Mouse (Mus musculus): ENCODE data around the gene Pelp1. TPM values are rescaled to one million over a fixed set of nuclear protein-coding genes. Genes with fewer than 3 reads are reported as not detected.

The Pelp1 gene
- polyA plus RNA-seq (2021; fragmentation: Nextera tagmentation) = 7.1 and 10.1 TPM in 2 replicates
- long read RNA-seq, experiment 1, partial matches to known transcripts = 2 of 3 reads
- long read RNA-seq, experiment 1, other reads (novel, unspliced or antisense) = 1 of 3 reads
- long read RNA-seq, experiment 2, transcript Pelp1-201 (17 exons, 3,435 nt) = major isoform, 8 of 12 reads
- long read RNA-seq, experiment 2, partial matches to known transcripts = 3 of 12 reads
- long read RNA-seq, experiment 2, other reads (novel, unspliced or antisense) = 1 of 12 reads

DNA sequence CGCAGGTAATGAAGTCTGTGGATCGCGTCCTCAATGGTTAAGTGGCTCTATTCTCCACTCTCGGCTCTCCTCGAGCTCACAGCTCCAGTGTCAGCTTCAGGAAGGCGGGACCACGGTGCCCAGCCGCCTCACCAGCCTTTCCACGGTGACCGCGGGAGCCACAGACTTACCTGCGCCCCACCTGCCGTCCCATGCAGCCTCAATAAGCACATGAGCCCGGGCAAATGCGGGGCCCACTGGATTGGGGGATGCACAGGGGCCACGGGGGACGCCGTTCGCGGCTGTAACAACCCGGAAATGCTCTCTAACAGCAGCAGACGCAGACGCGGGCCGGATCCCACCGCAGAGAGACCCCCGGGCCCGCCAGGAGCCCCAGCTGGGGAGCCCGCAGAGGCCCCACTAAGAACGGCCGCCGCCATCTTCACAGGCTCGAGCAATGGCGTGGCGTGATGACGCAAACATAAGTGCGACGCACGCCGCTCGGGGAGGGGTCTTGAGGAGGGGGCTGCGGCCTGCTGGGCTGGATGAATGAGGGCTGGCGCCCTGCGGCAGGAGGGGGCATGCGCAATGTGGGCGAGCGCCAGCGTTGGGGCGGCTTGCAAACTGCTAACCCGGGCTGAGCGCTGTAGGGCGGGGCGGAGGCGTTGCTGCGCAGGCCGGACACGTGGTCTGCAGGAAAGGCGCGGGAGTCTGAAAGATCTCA is at the start of gene Pelp1:
Gene Pelp1, minus strand, starts transcription at position 438 of the 703 bp plus-strand sequence.

DNA sequence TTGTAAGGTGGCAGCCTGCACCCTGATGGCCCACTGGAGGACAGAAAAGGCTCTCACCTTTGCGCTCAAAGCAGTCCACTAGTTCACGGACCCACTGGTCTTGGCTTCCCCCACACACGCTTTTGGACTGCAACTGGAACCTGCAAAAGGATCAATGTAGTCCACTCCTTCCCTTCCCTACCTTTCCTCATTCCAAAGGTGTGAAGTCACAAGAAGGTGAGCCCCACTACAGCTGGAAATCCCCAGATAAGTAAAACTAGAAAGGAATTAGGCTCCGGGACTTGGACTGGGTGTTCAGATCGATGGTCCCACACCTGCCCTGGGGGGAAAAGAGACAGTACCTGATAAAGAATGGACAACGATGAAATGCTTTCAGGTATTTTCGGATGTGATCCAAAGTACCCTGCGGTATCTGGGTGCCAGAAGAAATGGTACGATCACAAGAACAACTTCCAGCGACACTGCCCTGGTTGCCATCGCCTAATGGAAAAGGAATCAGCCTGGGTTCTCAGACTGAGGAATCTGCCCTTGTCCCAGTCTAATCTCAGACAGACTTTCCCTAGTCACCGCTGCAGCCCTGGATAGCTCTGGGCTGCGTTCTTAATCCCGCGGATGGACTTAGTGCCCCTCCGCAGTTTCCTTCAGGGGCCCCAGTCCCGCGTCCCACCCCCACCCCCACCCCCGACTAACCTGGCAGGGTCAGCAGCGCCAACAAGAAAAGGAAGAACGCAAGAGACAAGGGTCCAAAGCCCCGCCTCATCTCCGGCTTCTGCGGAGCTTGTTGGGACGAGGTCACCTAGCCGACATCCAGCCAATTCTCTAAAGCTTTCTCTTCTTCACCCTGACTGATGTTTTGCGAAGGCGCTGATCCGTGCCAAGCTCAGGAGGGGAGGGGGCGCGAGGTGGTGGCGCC is 49.1 kb upstream of the Pelp1 start, which contains the start of gene Zmynd15:
Gene Zmynd15, plus strand, starts transcription at position 746 of the 913 bp plus-strand sequence.

DNA sequence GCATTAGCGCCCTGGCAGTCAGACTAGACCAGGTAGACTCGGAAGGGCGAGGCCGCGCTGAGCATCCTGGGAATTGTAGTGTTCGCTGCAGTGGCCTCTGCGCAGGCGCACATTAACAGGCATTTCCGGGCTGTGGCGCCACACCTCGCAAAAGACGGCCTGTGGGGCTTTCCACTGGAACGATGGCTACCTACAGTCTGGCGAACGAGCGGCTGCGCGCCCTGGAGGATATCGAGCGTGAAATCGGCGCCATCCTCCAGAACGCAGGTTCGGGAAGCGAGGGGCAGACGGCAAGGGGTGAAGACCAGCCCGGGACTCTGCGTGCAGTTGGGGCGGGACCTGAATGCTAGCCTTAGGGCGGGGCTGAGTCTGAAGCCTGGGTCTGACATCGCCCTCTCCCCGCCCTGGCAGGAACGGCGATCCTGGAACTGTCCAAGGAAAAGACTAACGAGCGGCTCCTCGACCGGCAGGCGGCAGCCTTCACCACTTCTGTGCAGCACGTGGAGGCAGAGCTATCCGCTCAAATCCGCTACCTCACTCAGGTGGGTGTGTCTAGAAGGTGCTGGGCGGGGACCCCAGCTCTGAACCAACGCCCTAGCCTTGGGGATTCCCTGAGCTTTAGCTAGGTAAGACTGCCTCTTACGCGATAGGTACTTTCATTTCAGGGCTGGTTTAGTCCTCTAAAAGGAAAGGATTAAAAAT is 42.1 kb upstream of the Pelp1 start, which contains the start of gene Med11:
Gene Med11, plus strand, starts transcription at position 123 of the 702 bp plus-strand sequence.

GRCm38 (mm10) chr11:70432048-70432894 is 22.4 kb upstream of the Pelp1 start, which contains the start of gene Arrb2:
TSS of gene Arrb2 (plus strand) at chr11:70432635.

DNA sequence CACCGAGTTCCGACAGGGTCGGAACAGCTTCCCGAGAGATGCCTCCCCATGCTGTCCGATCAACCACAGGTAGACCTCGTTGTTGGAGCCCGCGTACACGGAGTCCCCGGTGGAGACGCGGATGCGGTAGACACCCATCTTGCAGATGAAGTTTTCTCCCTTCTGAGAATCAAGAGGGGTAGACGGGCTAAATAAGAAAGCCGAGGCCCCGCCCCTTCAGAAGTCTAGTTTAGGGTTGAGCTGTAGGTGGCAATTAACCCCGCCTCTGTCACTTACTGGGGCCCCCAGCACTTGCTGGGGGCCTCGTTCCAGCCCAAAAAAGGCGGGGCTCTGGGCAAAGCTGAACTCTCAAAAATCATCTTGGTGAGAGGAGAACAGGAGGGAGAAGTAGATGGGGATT is 58.0 kb downstream of the Pelp1 start, which contains the start of gene Alox15:
Gene Alox15, minus strand, starts transcription at position 164 of the 400 bp plus-strand sequence.

Small RNAs within 50 kb of the gene (microRNA-seq; reads per million reads assigned to microRNA genes)
- 6.7 reads per million, percentile 24 among the genes with 10 or more reads in this experiment for gene Mir7115

Other genes with a start within 250 kb of the Pelp1 start
- 4.8 and 6.3 TPM in 2 replicates for gene Slc16a11, start 197.3 kb downstream of the Pelp1 start, polyA plus RNA-seq (2021; fragmentation: Nextera tagmentation)
- 2.4 and 3.5 TPM in 2 replicates for gene Slc16a13, start 189.0 kb downstream of the Pelp1 start, polyA plus RNA-seq (2021; fragmentation: Nextera tagmentation)
- gene Bcl6b, start 180.2 kb downstream of the Pelp1 start, polyA plus RNA-seq (2021; fragmentation: Nextera tagmentation) = 0.25 and 0.31 TPM in 2 replicates
- gene 0610010K14Rik, start 172.1 kb downstream of the Pelp1 start, polyA plus RNA-seq (2021; fragmentation: Nextera tagmentation) = 75.4 and 84.9 TPM in 2 replicates
- gene Gm21988, start 170.2 kb downstream of the Pelp1 start, polyA plus RNA-seq (2021; fragmentation: Nextera tagmentation) = 16.6 and 17.2 TPM in 2 replicates
- gene Rnasek, start 170.2 kb downstream of the Pelp1 start, polyA plus RNA-seq (2021; fragmentation: Nextera tagmentation) = 921 and 941 TPM in 2 replicates
- 0.28 and 0.30 TPM in 2 replicates for gene Alox12, start 154.7 kb downstream of the Pelp1 start, polyA plus RNA-seq (2021; fragmentation: Nextera tagmentation)
- gene Alox12e, start 87.4 kb downstream of the Pelp1 start, polyA plus RNA-seq (2021; fragmentation: Nextera tagmentation) = 0.25 and 0.55 TPM in 2 replicates
- not detected in 2 replicates for gene Alox15, start 58.0 kb downstream of the Pelp1 start, polyA plus RNA-seq (2021; fragmentation: Nextera tagmentation)
- gene Arrb2, start 22.6 kb upstream of the Pelp1 start, polyA plus RNA-seq (2021; fragmentation: Nextera tagmentation) = 4.8 and 6.1 TPM in 2 replicates
- 19.1 and 19.8 TPM in 2 replicates for gene Med11, start 41.9 kb upstream of the Pelp1 start, polyA plus RNA-seq (2021; fragmentation: Nextera tagmentation)
- 0.06 and 0.13 TPM in 2 replicates for gene Zmynd15, start 49.4 kb upstream of the Pelp1 start, polyA plus RNA-seq (2021; fragmentation: Nextera tagmentation)
- 1.9 and 3.4 TPM in 2 replicates for gene Cxcl16, start 50.0 kb upstream of the Pelp1 start, polyA plus RNA-seq (2021; fragmentation: Nextera tagmentation)
- 0.62 and 0.80 TPM in 2 replicates for gene Tm4sf5, start 95.2 kb upstream of the Pelp1 start, polyA plus RNA-seq (2021; fragmentation: Nextera tagmentation)
- 0.30 and 0.39 TPM in 2 replicates for gene Vmo1, start 104.6 kb upstream of the Pelp1 start, polyA plus RNA-seq (2021; fragmentation: Nextera tagmentation)
- 0.11 TPM in 2 replicates for gene Gltpd2, start 109.2 kb upstream of the Pelp1 start, polyA plus RNA-seq (2021; fragmentation: Nextera tagmentation)
- gene Psmb6, start 115.3 kb upstream of the Pelp1 start, polyA plus RNA-seq (2021; fragmentation: Nextera tagmentation) = 615 and 656 TPM in 2 replicates
- gene Gm40193, start 122.9 kb upstream of the Pelp1 start, polyA plus RNA-seq (2021; fragmentation: Nextera tagmentation) = not detected in 2 replicates
- 7.8 and 8.6 TPM in 2 replicates for gene Pld2, start 130.0 kb upstream of the Pelp1 start, polyA plus RNA-seq (2021; fragmentation: Nextera tagmentation)
- gene Mink1, start 152.8 kb upstream of the Pelp1 start, polyA plus RNA-seq (2021; fragmentation: Nextera tagmentation) = 25.4 and 30.5 TPM in 2 replicates
- gene 4930544D05Rik, start 205.8 kb upstream of the Pelp1 start, polyA plus RNA-seq (2021; fragmentation: Nextera tagmentation) = not detected in 2 replicates
- 0.31 TPM in 1 of 2 replicates, not detected in the other for gene Chrne, start 209.2 kb upstream of the Pelp1 start, polyA plus RNA-seq (2021; fragmentation: Nextera tagmentation)
- gene Gp1ba, start 229.1 kb upstream of the Pelp1 start, polyA plus RNA-seq (2021; fragmentation: Nextera tagmentation) = 0.11 and 0.15 TPM in 2 replicates
- 98.0 and 122 TPM in 2 replicates for gene Rnf167, start 237.2 kb upstream of the Pelp1 start, polyA plus RNA-seq (2021; fragmentation: Nextera tagmentation)
- 202 and 213 TPM in 2 replicates for gene Slc25a11, start 237.4 kb upstream of the Pelp1 start, polyA plus RNA-seq (2021; fragmentation: Nextera tagmentation)
- gene Pfn1, start 244.6 kb upstream of the Pelp1 start, polyA plus RNA-seq (2021; fragmentation: Nextera tagmentation) = 531 and 655 TPM in 2 replicates
- 4.7 and 5.0 TPM in 2 replicates for gene Eno3, start 247.2 kb upstream of the Pelp1 start, polyA plus RNA-seq (2021; fragmentation: Nextera tagmentation)